Mouse (Mus musculus) hindbrain, embryonic 16.5 days (tissue): Measurements from ENCODE around the gene C1qtnf6. TPM values are rescaled to one million over a fixed set of nuclear protein-coding genes. Genes with fewer than 3 reads are reported as not detected.

ENCODE experiments used
- ATAC-seq: fragments of 200-750 bp; cut with Nextera tagmentation; 2 replicates; pipeline ENCODE4 v1.8.0; 2017; ENCODE audit warnings: moderate TSS enrichment, moderate library complexity
- H3K27ac ChIP-seq: fragments of 300-500 bp; sonication (generic); 2 replicates; pipeline ENCODE4 v1.5.1; 2014; ENCODE audit warnings: low read depth, mild to moderate bottlenecking, control low read depth, low read length, moderate library complexity
- H3K27me3 ChIP-seq: fragments of 300-500 bp; sonication (generic); replicated peaks from 2 replicates; pipeline ENCODE4 v1.6.1; 2014; ENCODE audit warnings: low read length; ENCODE audit not compliant: control insufficient read depth, insufficient read depth
- H3K36me3 ChIP-seq: fragments of 300-500 bp; sonication (generic); 2 replicates; pipeline ENCODE4 v1.6.1; 2014; ENCODE audit warnings: mild to moderate bottlenecking, low read length, moderate library complexity, mixed read lengths; ENCODE audit not compliant: control insufficient read depth, insufficient read depth
- H3K4me1 ChIP-seq: fragments of 300-500 bp; sonication (generic); 2 replicates; pipeline ENCODE4 v1.6.1; 2014; ENCODE audit warnings: low read depth, low read length; ENCODE audit not compliant: control insufficient read depth, insufficient read depth
- H3K4me2 ChIP-seq: fragments of 300-500 bp; sonication (generic); 2 replicates; pipeline ENCODE4 v1.6.1; 2014; ENCODE audit warnings: mild to moderate bottlenecking, low read length, control low read depth, moderate library complexity
- H3K4me3 ChIP-seq: fragments of 300-500 bp; sonication (generic); 2 replicates; pipeline ENCODE4 v1.5.1; 2014; ENCODE audit warnings: mild to moderate bottlenecking, low read length, control low read depth, moderate library complexity
- H3K9ac ChIP-seq: fragments of 300-500 bp; sonication (generic); 2 replicates; pipeline ENCODE4 v1.6.1; 2014; ENCODE audit warnings: low read depth, mild to moderate bottlenecking, control low read depth, low read length, moderate library complexity
- H3K9me3 ChIP-seq: fragments of 300-500 bp; sonication (generic); 2 replicates; pipeline ENCODE4 v1.6.1; 2014; ENCODE audit warnings: mild to moderate bottlenecking, low read length, moderate library complexity; ENCODE audit not compliant: control insufficient read depth
- WGBS: fragments of 180-500 bp; shearing (Covaris S2); extraction: QIAGEN DNeasy Blood & Tissue Kit; methylation state at CpG from one replicate; pipeline ENCODE4 v1.1.7; 2014; 5-methylcytosine and 5-hydroxymethylcytosine counted together
- polyA plus RNA-seq: library from polyadenylated mRNA; unstranded; fragments of >200 nt; fragmentation: Nextera tagmentation; extraction: Ambion mirVana; gene quantifications from 2 replicates; pipeline ENCODE4 v1.2.1, GENCODE M21; 2015

Gene C1qtnf6
- polyA plus RNA-seq, 1 experiment from 2014 or later, result 9.9 TPM

- H3K27me3 ChIP-seq, result no peaks in the 10 kb centered on the region; the same call in 1 of the 2 replicates
- H3K4me2 ChIP-seq, result no peak overlapping the region
- no peaks in the 10 kb centered on the region for H3K4me1 ChIP-seq
- ATAC-seq, result no peak
- no peaks in the 10 kb centered on the region for H3K36me3 ChIP-seq
- no peak overlapping the region for H3K27ac ChIP-seq
- 78% methylated on average over 5 of the region's 5 CpGs for WGBS
- no peak overlapping the region for H3K9ac ChIP-seq
- no peak overlapping the region for H3K4me3 ChIP-seq
- no peaks in the 10 kb centered on the region for H3K9me3 ChIP-seq
Observed at GRCm38 (mm10) chr15:78563937-78564336, 32.7 kb upstream of the C1qtnf6 start.

GRCm38 (mm10) chr15:78563344-78563743 lies 32.1 kb upstream of the C1qtnf6 start:
- Histone ChIP-seq H3K4me3 (no peak overlapping the region), H3K27ac (no peak overlapping the region), H3K27me3 (no peaks in the 10 kb centered on the region; the same call in 1 of the 2 replicates), H3K4me2 (no peak overlapping the region), H3K36me3 (no peaks in the 10 kb centered on the region), H3K4me1 (no peaks in the 10 kb centered on the region), H3K9me3 (no peaks in the 10 kb centered on the region), H3K9ac (no peak overlapping the region)
- ATAC-seq, result no peak
- 93% methylated on average over 3 of the region's 3 CpGs for WGBS

GRCm38 (mm10) chr15:78559141-78559979 lies 28.1 kb upstream of the C1qtnf6 start:
- Histone ChIP-seq H3K9me3 (no peaks in the 10 kb centered on the region), H3K27me3 (no peaks in the 10 kb centered on the region; the same call in 1 of the 2 replicates), H3K4me3 (no peak overlapping the region), H3K27ac (no peak overlapping the region), H3K9ac (no peak overlapping the region), H3K4me2 (no peak overlapping the region), H3K36me3 (no peaks in the 10 kb centered on the region), H3K4me1 (no peaks in the 10 kb centered on the region)
- no peak for ATAC-seq
- 70% methylated on average over 11 of the region's 11 CpGs for WGBS

- Histone ChIP-seq H3K9me3 (peaks cover 4% of the 10 kb centered on the region), H3K36me3 (no peaks in the 10 kb centered on the region), H3K4me2 (no peak overlapping the region), H3K4me3 (no peak overlapping the region), H3K27me3 (no peaks in the 10 kb centered on the region), H3K27ac (no peak overlapping the region), H3K9ac (no peak overlapping the region), H3K4me1 (no peaks in the 10 kb centered on the region)
- 68% methylated on average over 10 of the region's 10 CpGs for WGBS
- no peak for ATAC-seq
Observed at GRCm38 (mm10) chr15:78557693-78558535, 26.7 kb upstream of the C1qtnf6 start.

GRCm38 (mm10) chr15:78554545-78555313 lies 23.5 kb upstream of the C1qtnf6 start:
- Histone ChIP-seq H3K4me1 (no peaks in the 10 kb centered on the region), H3K4me3 (no peak overlapping the region), H3K36me3 (no peaks in the 10 kb centered on the region), H3K9ac (no peak overlapping the region; the same call in 1 of the 2 replicates), H3K27ac (no peak overlapping the region), H3K27me3 (no peaks in the 10 kb centered on the region), H3K9me3 (peaks cover 14% of the 10 kb centered on the region), H3K4me2 (peak overlapping the region; percentile 28)
- ATAC-seq, result no peak
- 66% methylated on average over 25 of the region's 25 CpGs for WGBS

GRCm38 (mm10) chr15:78549189-78549734 lies 18.0 kb upstream of the C1qtnf6 start:
- no peaks in the 10 kb centered on the region for H3K36me3 ChIP-seq
- H3K9me3 ChIP-seq, result peaks cover 14% of the 10 kb centered on the region
- no peak overlapping the region for H3K4me2 ChIP-seq
- H3K27ac ChIP-seq, result no peak overlapping the region
- no peaks in the 10 kb centered on the region for H3K27me3 ChIP-seq
- H3K9ac ChIP-seq, result no peak overlapping the region
- peak; percentile 27; the same call in 1 of the 2 replicates for ATAC-seq
- no peak overlapping the region for H3K4me3 ChIP-seq
- H3K4me1 ChIP-seq, result peaks cover 8% of the 10 kb centered on the region
- 78% methylated on average over 4 of the region's 4 CpGs for WGBS

GRCm38 (mm10) chr15:78548711-78549110 lies 17.5 kb upstream of the C1qtnf6 start:
- Histone ChIP-seq H3K9me3 (peaks cover 14% of the 10 kb centered on the region), H3K36me3 (no peaks in the 10 kb centered on the region), H3K27me3 (no peaks in the 10 kb centered on the region), H3K4me1 (peaks cover 9% of the 10 kb centered on the region), H3K4me2 (no peak overlapping the region), H3K27ac (no peak overlapping the region), H3K9ac (no peak overlapping the region), H3K4me3 (no peak overlapping the region)
- ATAC-seq, result no peak
- 69% methylated on average over 8 of the region's 8 CpGs for WGBS

- 36% methylated on average over 3 of the region's 3 CpGs for whole genome bisulfite sequencing
- H3K27ac ChIP-seq, result no peak overlapping the region
- ATAC-seq, result no peak
- H3K4me1 ChIP-seq, result peaks cover 9% of the 10 kb centered on the region
- no peaks in the 10 kb centered on the region for H3K36me3 ChIP-seq
- H3K4me3 ChIP-seq, result no peak overlapping the region
- no peak overlapping the region for H3K4me2 ChIP-seq
- no peak overlapping the region for H3K9ac ChIP-seq
- H3K27me3 ChIP-seq, result no peaks in the 10 kb centered on the region
- peaks cover 14% of the 10 kb centered on the region for H3K9me3 ChIP-seq
Observed at GRCm38 (mm10) chr15:78548336-78548665, 17.1 kb upstream of the C1qtnf6 start.
